Mouse (Mus musculus) kidney, adult 9 months (tissue): ENCODE data around the gene Espn.

Experiments
- DNase-seq: peaks from one replicate; pipeline ENCODE4 v3.0.0; 2022

Gene Espn

DNA sequence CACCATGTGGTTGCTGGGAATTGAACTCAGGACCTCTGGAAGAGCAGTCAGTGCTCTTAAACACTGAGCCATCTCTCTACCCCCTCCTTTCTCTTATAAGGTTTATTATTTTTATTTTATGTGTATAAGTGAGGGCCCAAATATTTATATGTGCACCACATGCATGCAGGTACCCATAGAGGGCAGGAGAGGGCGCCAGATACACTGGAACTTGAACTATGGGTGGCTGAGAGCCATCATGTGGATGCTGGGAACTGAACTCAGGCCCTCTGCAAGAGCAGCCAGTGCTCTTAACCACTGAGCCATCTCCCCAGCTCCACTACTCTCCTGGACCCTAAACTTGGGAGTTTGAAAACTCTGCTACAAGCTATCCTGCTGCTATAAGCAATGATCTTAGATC lies 8.5 kb downstream of the Espn start:
- DNase-seq: no peak

DNA sequence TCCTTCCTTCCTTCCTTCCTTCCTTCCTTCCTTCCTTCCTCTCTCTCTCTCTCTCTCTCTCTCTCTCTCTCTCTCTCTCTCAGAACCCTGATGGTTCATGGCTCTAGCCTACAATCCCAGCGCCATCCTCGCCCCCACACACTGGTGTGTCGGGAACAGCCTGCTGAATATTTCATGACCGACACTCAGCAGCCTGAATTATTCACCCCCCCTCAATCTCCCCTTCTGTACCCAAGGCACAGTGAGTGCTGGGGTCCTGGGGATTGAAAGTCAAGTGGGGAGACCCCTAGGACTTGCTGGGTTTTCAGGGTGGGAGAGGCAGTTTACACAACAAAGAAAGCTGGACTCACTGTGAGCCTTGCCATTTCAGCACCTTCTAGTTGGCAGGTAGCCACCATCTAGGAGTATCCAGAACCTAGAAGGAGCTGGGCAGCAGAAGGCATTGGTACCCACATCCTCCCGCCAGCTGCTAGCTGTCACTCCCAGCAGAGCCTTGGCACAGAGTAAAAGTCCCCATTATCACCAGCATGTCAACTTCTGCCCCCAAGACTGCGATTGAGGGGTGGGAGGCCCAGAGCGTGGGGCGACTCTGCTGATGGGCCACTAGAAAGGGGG lies 10.5 kb downstream of the Espn start:
- DNase-seq: no peak

DNA sequence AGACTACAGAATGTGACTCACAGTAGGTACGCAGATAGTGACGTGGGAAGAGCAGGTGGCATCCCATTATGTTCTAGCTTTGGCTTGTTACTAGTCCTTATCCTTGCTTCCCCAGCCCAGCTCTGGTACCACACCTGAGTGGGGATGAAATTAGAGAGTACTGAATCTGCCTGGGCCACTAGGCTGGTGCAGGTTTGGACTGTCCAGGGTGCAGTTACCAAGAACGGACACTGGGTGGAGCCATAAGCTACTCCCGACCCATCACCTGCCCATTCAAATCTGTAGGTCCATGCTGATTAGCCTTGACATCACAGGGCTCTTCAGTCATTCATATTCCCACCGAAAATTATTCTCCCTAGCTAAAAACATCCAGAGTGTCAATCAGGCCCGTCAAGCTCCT lies 11.7 kb downstream of the Espn start:
- peak; percentile 78 for DNase-seq

DNA sequence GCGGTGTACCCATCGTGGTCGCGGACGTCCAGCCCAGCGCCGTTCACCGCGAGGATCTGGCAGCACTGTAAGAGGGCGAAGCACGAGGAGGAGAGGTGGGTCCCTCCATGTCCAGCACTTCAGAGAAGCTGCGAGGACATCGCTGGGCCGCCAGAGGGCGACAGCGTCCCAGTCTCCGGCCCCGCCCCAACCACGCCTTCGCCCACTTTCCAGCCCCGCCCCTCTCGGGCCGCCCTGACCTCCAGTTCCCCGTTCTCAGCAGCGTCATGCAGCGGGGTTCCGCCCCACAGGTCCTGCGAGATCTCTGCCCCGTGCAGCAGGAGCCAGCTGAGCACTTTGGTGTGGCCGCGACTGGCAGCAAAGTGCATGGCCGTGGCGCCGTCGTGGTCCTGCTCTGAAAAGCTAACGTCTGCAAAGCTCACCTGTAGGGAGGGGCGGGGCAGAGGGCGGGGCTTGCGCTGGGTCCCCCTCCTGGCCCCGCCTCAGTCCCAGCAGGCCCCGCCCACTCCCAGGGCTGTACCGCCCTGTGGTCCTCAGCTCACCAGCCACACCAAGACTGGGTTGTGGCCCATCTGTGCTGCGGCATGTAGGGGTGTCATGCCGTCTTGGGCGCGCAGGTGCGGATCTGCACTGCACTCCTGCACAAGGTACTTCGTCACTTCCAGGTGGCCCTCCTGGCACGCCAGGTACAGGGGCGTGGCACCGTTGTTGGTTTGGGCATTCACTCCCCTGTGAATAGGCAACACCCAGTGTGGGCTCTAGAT lies 13.5 kb downstream of the Espn start:
- peak; percentile 93 for DNase-seq

DNA sequence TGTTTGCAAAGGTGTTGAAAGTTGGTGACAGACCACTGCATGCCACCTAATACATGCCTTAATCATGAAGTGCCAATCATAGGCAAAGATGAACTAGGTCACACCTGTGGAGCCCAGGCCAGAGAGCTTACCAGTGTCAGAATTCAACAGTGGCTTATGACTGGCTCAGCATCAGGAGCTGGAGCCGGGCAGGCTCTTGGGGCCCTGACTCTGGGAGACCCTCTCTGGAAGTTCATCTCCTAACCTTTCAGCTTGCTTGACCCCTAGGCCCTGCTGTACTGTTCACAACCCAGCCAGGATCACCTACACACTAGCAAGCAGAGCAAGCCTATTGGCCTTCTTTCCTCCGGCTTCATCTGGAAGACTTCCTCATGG lies 15.3 kb downstream of the Espn start:
- DNase-seq: no peak

DNA sequence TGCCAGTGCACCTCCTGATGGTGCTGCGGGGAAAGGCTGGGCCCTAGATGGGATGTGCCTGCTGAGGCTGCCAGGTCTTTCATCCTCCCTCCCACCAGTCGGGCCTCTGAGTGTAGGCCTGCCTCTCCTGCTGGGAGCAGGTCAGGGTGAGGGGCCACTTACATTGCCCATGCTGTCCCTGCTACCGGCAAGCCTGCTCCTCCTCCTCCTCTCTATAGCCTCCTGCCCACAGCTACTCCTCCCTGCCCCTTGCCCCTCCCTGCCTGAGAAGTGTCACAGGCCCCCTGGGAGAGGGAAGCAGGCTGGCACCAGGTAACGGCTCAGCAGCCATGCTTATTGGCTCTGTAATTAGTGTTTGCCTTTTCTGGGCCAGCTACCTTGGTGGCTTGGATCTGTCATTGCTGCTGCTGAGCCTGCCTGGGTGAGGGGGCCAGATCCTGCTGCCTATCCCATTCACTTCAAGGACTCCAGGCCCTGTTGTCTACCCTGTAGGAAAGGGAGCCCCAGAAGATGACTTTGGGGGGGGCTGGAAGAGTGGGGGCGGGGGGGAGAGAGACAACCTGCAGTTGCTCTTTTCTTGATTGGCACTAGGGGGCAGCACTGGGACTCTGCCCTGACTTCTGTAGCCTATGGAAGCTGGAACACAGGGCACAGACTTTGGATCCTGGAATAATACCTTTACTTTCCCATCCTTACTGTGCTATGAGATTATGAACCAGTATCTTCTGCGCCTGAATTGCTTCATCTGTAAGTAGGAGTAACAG lies 15.9 kb downstream of the Espn start:
- DNase-seq: no peak

DNA sequence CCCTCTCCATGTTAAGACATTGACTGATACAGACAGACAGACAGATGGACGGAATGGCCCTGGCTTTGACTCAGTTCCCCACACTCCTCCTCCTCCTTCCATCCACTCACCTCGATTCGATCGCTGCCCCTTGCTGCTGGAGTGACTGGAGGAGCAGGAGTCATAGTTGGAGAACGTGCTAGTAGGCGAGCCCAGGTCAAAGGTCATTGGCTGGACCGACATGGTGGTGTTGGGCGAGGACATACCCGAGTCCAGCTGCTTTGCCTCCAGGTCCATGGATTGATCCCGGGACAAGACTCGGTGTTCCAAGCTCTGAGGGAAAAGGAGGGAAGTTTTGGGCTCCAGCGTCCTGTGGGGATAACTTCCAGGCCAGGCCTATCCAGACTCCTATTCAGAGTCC lies 16.8 kb downstream of the Espn start:
- peak; percentile 63 for DNase-seq

DNA sequence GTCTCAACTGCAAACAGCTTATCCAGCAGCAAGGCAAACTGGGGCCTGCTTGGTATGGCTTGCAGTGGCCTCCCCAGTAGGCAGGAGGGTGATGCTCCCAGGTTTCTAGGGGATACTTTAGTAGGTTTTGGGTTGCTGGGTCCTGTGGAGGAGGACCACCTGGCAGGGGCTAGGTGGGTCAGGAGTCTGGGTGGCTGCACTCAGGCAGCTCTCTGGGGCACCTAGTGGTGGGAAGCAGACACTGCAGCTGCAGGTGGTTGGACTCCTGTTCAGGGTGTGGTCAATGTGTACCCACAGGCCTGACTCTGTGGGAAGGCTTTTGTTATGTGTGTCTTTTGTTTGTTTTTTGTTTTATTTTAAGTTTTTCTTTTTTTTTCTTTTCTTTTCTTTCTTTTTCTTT lies 17.7 kb downstream of the Espn start:
- DNase-seq: peak; percentile 79

DNA sequence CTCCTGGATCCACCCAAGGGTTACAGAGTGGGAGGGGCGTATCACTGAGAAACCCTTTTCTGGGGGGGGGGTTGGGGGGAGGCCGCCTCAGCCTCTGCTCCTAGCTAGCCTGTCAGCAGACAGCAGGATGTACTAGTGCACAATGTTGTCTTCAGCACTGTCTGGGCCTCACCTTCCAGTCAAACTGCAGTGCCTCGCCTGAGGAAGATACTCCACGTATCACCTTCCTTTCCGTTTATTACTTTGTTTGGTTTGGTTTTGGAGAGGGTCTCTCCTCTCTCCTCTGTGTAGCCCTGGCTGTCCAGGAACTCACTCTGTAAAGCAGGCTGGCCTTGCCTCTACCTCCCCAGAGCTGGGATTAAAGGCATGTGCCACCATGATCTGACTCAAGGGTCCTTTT lies 19.0 kb downstream of the Espn start:
- DNase-seq: no peak

DNA sequence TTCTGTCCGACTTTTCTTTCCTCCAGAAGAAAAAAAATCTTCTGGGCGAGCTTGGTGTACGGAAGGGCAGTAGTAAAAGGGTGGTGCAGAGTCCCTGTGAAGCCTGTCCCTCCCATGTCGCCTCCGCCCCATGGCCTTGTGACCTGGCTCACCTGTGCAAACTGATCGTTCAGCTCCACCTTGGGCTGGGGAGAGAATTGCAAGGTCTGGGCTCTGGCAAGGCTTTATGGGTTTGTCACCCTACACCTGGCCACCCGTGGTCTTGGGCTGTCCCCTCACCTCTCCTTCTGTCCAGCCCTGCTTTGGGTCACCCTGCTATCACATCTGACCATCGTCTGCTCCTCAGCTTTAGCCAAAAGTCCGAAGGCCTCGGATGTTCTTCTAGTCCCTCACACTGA lies 19.4 kb downstream of the Espn start:
- no peak for DNase-seq

DNA sequence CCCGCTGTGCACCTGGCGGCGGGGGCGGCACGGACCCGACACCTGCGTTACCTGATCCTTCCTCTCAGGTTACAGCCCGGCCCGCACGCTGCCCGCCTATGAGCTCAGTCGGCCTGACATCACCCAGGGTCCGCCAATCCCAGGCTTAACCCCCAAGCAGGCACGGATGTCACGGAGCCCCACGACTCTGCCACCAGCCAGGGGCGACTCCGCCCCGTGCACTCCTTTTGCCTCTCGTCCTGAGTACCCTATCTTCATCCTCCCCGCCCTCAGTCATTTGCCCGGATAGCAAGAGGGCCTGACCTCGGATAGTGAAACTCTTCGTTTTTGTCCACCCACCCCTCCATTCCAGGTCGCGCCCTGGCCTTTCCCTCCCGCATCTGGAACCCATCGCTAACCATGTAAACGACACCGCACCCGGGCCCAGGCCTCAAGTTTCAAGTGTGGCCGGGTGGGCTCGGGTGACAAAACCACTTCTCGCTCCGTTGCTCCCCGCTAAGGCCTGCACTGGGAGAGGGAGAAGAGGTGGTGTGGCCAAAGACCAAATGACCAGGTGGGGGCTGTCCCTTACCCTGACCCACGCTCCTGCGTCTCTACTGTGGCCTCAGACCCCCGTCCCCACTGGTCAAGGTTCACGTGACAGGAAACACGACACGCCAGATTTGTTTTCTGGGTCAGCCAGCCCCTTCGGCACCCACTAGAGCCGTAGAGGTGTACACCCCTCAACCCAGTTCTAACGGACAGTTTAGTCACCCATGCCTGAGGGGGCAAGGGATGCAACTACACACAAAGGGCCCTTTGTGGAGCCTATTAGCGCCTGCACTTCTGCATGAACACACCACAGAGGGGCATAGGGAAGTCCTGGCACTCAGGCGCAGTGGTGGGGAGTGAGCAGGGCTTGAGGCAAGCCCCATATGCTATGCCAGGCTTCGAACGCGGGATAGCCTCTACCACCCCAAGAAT lies 20.1 kb downstream of the Espn start:
- DNase-seq: no peak

DNA sequence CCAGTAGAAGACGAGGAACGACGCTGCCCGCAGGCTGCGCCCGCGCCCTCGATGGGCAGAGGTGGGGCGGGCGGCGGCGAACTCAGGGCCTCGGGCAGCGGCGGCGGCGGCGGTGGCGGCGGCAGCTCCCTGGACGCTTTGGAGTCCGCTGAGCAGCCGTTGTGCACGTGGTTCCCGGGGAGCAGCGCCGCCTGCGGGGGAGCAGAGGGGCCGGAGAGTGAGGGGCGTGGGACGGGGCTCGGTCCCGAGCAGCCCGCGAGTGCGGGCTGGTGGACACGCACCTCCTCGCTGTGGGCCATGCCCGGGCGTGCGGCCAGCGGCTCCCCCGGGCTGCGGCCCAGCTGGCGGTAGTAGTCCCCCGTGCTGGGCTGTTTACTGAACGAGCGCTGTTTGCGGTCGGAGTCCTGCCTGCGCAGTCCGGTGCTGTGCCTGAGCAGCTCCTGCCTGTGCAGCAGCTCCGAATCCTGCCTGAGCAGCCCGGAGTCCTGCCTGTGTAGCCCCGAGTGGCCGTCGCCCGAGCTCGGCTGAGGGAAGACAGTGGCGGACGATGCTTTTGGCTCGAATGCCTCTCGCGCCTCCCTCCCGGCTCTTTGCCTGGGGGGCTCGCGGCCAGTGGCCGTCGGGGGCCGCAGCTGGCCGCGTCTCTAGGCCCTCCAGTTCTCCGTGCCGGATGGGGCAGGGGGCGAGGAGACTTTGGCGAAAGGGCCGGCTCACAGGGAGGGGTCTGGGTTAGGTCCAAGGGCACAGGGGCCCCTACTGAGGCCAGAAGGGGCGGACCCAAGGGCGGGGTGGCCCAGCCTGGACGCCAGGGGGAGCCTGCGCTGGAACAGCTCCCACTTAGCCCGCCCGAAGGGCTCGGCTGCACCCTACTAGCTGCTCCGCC lies 21.2 kb downstream of the Espn start:
- peak; percentile 80 for DNase-seq

DNA sequence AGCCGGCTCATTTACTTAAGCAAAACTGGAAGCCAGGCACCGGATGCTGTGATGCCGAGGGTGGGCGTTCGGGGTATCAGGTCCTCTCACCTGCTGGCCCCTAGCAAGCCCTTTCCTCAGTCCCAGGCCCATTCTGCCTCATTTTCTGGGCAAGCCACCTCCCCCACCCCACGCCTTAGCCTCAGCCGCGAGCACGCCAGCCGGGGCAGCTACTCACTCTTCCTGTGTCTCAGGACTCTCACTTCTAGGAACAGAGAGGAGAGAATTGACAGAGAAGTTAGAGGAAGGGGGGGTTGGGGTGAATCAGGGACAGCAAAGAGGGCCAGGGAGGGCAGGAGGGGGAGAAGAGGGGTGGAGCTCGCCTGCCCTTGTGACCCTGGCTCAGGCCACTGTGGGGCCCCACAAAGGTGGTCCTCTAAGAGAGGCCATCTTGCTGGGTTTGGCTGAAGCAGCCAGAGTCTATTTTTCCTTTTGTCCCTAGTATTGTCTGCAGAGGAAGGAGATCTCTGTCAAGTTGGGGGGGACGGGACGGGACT lies 22.7 kb downstream of the Espn start:
- DNase-seq: no peak

DNA sequence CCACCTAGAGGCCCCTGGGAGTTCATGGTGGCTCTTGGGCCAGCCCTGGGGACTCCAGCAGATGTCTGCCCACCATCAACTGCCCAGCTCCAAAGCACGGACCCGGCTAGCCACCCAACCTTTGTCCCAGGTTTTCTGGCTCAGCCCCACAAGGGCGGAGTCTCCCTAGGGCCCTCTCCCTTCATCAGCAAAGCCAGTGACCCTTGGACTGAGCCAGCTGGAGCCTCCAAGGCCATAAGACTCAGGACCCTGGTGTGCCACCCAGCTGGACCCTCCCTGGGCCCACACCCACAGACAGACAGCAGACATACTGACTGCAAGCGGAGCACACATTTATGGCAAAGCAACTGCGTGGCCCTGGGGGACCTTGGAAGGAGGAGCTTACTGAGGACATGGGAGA lies 23.4 kb downstream of the Espn start:
- DNase-seq: peak; percentile 92

DNA sequence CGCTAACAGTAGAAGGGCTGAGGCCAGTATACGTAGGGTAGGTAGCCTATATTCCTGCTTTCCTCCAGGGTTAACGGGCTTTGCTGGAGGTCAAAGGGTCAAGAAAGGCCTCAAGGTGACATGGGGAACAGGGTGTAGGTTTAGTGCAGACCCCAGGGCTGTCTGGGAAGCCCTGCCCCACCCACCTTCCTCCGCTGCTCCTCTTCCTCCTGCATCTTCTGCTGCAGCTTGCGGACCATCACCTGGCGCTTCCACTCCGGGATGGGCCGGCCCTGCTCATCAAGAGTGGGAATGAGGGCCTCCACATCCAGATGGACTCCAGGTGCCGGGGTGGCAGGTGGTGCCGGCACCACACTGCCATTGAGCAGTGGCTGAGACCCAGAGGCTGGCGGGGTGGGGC lies 24.3 kb downstream of the Espn start:
- no peak for DNase-seq

DNA sequence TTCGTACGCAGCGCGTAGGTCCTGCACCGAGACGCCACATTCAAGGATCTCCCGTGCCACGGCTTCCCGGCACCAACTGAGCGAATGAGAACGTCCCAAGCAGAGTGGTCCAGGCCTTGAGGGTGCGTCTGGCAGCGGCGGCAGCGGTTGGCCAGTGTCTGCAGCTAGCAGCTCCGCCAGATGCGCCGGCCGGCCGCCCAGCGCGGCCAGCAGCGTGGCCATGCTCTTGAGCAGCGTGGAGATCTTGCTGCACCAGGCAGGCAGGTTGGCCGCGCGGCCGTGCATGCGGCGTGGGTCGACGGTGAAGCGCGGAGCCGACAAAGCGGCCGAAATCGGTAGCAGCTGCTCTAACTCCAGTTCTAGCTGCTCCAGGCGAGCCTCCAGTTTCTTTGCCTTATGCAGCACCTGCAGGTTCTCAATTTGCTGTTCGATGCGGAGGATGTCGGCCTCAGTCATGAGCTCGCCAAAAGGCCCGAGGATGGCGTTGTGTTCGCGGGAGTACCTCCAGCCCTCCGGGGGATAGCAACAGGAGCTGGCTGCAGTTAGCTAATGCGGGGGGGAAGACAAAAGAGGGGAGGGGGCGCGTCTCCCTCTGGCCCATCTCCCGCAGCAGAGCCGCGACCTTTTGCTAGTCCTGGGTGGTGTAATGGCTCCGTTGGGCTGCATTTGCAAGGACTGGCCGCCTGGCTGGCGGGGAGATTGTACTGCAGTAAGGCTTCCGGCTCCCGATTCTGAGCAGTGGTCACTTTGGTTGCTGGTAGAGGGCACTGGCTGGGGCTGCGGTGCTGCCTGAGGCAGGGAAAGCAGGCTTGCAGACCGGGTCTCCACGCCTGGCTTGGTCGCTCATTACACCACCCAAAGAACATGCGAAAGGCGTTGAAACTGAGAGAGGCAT lies 25.9 kb downstream of the Espn start:
- no peak for DNase-seq

DNA sequence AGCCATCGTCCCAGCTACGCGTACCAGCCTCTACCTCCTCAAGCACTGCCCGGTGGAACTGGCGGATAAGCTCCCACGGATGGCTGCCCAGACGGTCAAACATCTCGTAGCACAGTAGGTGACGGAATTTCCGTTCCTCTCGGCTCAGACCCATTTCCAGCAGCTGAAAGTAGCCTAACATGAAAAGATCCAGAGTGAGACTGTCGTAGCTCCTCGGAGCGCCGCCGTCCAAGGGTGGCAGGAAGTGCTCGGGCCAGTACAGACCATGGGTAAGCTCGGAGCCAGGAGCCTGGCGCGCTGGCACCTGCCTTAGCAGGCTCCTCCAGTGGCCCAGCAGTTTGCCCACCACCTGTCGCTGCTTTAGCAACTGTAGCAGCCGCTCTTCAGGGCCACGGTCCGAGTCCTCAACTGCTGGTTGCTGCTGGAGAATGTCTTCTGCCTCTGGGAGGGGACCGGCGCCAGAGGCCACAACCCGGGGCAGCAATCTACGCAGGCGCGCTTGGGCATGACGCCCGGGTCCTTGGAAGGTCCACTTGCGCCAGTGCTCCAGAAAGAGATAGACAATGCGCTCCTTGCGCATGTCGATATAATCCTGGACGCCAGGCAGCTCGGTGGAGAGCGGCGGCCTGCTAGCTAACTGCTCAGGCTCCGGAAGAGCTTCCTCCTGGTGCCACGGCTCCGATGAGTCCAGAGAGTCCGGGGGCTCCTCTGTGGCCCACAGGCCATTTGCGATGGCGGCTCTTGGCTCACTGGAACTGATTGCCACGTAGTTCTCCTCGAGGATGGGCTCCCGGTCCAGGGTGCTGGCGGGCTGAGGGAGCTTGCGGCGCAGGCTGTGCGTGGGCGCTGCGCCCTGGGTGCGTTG lies 26.8 kb downstream of the Espn start:
- no peak for DNase-seq

DNA sequence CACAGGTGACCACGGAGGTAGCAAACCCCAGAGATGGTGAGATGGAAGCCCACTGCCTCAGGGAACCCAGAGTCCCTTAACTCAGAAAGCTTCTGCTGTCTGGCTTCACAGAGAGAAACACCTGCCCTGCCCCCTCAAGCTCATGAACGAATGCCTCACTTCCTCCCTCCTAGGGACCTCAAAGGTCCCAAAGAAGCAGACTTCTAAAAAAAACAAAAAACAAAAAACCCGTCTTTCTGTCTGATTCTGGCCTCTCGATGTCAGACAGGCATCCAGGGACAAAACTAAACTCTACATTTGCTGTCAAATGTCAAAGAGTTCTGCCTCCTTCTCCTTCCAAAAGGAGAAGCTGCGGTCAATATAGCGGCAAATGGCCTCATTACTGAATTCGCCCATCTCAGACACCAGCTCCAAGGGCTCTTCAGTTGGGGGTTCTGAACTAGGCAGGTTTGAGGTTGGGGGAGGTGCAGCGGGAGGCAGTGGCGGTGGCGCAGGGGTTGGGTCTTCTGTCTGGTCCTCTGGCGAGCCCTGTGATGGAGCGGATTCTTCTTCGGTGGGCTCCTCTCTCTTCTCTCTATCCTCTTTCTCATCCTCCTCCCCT lies 27.7 kb downstream of the Espn start:
- DNase-seq: no peak

DNA sequence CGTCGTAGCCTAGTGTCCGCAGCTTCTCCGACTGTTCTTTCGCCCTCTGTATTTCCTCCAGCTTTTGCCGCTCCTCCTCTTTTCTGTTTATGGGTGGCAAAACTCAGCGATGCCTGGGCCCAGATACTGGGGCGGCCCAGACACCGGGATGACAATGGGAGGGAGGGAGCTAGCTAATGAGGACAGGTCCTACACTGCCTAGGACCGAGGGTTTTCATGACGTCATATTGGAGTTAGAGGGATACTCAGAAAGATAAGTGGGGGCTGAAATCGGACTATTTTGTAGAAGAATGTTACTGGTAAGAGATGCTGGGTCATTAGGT lies 31.0 kb downstream of the Espn start:
- DNase-seq: no peak
